In genomic region chr12:64436675-64437074, GRCm38 (mm10) we compare ENCODE assay signal across 33 mouse cellular contexts. TPM values are rescaled to one million over a fixed set of nuclear protein-coding genes. Genes with fewer than 3 reads are reported as not detected.
DNase-seq lines count a peak whose midpoint lies in the region; ATAC-seq and TF ChIP-seq lines count a peak whose summit lies in the region.
"Had no signal": no experiment of that assay in that cellular context is flagged by ENCODE, and none has a peak within 500 bp of the region (broad histone marks: within the 10 kb centered on the region; RNA-seq: fewer than 3 reads in every experiment).

No protein-coding gene starts in this region.

- no peaks in the 10 kb centered on the region for H3K9me3 ChIP-seq in heart, postnatal 0 days (replicated peaks; ENCODE audit: control insufficient read depth, low read length)
- H3K9me3 ChIP-seq in heart, embryonic 10.5 days, result no peaks in the 10 kb centered on the region
- H3K9me3 ChIP-seq in midbrain, embryonic 16.5 days (replicated peaks; ENCODE audit: control insufficient read depth, low read length, poor library complexity, severe bottlenecking), result no peaks in the 10 kb centered on the region
- H3K9me3 ChIP-seq in midbrain, embryonic 10.5 days (replicated peaks), result no peaks in the 10 kb centered on the region
- H3K9me3 ChIP-seq in stomach, postnatal 0 days (ENCODE audit: control insufficient read depth, low read length), result no peaks in the 10 kb centered on the region
- H3K9me3 ChIP-seq: embryonic facial prominence, embryonic 12.5 days; forebrain, embryonic 12.5 days; heart, embryonic 13.5 days; kidney, embryonic 15.5 days; limb, embryonic 13.5 days; liver, embryonic 12.5 days; neural tube, embryonic 12.5 days had no signal

- no peak for ATAC-seq in heart, postnatal 0 days (ENCODE audit: insufficient read depth, low read depth)
- ATAC-seq in midbrain, embryonic 16.5 days, result peak; percentile 45; the same call in 1 of the 2 replicates
- ATAC-seq in stomach, postnatal 0 days (ENCODE audit: low FRiP score, low TSS enrichment), result no peak
- ATAC-seq: activated CD4-positive, CD25-positive, alpha-beta regulatory T cell, adult 4 months; hindbrain, embryonic 16.5 days; liver, embryonic 12.5 days had no signal

- WGBS in heart, postnatal 0 days, result 35% methylated on average over 2 of the region's 2 CpGs
- WGBS in heart, embryonic 10.5 days, result 61% methylated on average over 2 of the region's 2 CpGs
- 59% methylated on average over 2 of the region's 2 CpGs for WGBS in midbrain, embryonic 16.5 days
- 71% methylated on average over 2 of the region's 2 CpGs for WGBS in midbrain, embryonic 10.5 days
- 34% methylated on average over 2 of the region's 2 CpGs for WGBS in stomach, postnatal 0 days

- no peak overlapping the region for H3K9ac ChIP-seq in heart, postnatal 0 days (replicated peaks; ENCODE audit: low read depth, low read length)
- H3K9ac ChIP-seq in midbrain, embryonic 16.5 days (ENCODE audit: low read depth, low read length), result no peak overlapping the region
- no peak overlapping the region for H3K9ac ChIP-seq in stomach, postnatal 0 days (ENCODE audit: low read length)
- H3K9ac ChIP-seq: embryonic facial prominence, embryonic 12.5 days; forebrain, embryonic 12.5 days; heart, embryonic 13.5 days; kidney, embryonic 15.5 days; limb, embryonic 13.5 days; liver, embryonic 12.5 days; neural tube, embryonic 12.5 days had no signal

- intact Hi-C loops in left cerebral cortex, adult 2 months (cut with DNase I), result no loop called here

- no peaks in the 10 kb centered on the region for H3K36me3 ChIP-seq in heart, postnatal 0 days (replicated peaks; ENCODE audit: control insufficient read depth, insufficient read depth, low read length)
- no peaks in the 10 kb centered on the region for H3K36me3 ChIP-seq in heart, embryonic 10.5 days
- H3K36me3 ChIP-seq in midbrain, embryonic 16.5 days (ENCODE audit: control insufficient read depth, insufficient read depth, low read length), result no peaks in the 10 kb centered on the region
- H3K36me3 ChIP-seq in midbrain, embryonic 10.5 days, result no peaks in the 10 kb centered on the region
- no peaks in the 10 kb centered on the region for H3K36me3 ChIP-seq in stomach, postnatal 0 days (ENCODE audit: control insufficient read depth, insufficient read depth, low read length)
- H3K36me3 ChIP-seq: embryonic facial prominence, embryonic 12.5 days; forebrain, embryonic 12.5 days; heart, embryonic 13.5 days; kidney, embryonic 15.5 days; limb, embryonic 13.5 days; liver, embryonic 12.5 days; neural tube, embryonic 12.5 days had no signal

- no peak overlapping the region for H3K4me2 ChIP-seq in heart, postnatal 0 days (ENCODE audit: low read depth, low read length)
- H3K4me2 ChIP-seq in midbrain, embryonic 16.5 days (ENCODE audit: low read length), result no peak overlapping the region
- H3K4me2 ChIP-seq in stomach, postnatal 0 days (replicated peaks; ENCODE audit: low read depth), result no peak overlapping the region
- H3K4me2 ChIP-seq: embryonic facial prominence, embryonic 12.5 days; forebrain, embryonic 12.5 days; heart, embryonic 13.5 days; kidney, embryonic 15.5 days; limb, embryonic 13.5 days; liver, embryonic 12.5 days; neural tube, embryonic 12.5 days had no signal

- DNase-seq in heart, postnatal 0 days (ENCODE audit: low spot score), result no peak
- no peak for DNase-seq in heart, embryonic 10.5 days (ENCODE audit: low spot score)
- no peak for DNase-seq in left cerebral cortex, adult 2 months (ENCODE audit: extremely low spot score in 1 of 2, low spot score in 2 of 2)
- DNase-seq in left cerebral cortex, adult 11 months (ENCODE audit: low spot score), result no peak
- no peak for DNase-seq in midbrain, embryonic 10.5 days (ENCODE audit: low spot score)
- DNase-seq in stomach, postnatal 0 days (ENCODE audit: low spot score), result no peak
- DNase-seq: adrenal gland, adult 8-10 months; cerebellum, adult 2 months; cerebellum, postnatal 25 days; gastrocnemius, postnatal 14 days; heart, adult 11 months; heart, postnatal 36 days; kidney, adult 11 months; lung, adult 18-20 months; lung, postnatal 4 days; right cerebral cortex, postnatal 25 days; spleen, adult 18-20 months had no signal

- H3K27ac ChIP-seq in heart, postnatal 0 days (ENCODE audit: low read depth), result no peak overlapping the region
- no peak overlapping the region for H3K27ac ChIP-seq in heart, embryonic 10.5 days
- no peak overlapping the region for H3K27ac ChIP-seq in left cerebral cortex, adult 2 months
- H3K27ac ChIP-seq in midbrain, embryonic 16.5 days (ENCODE audit: low read length), result no peak overlapping the region
- no peak overlapping the region for H3K27ac ChIP-seq in midbrain, embryonic 10.5 days (replicated peaks)
- no peak overlapping the region for H3K27ac ChIP-seq in stomach, postnatal 0 days (replicated peaks)
- H3K27ac ChIP-seq: embryonic facial prominence, embryonic 12.5 days; forebrain, embryonic 12.5 days; heart, embryonic 13.5 days; kidney, embryonic 15.5 days; limb, embryonic 13.5 days; liver, embryonic 12.5 days; neural tube, embryonic 12.5 days had no signal

- TF ChIP-seq EP300 in heart, postnatal 0 days (IDR thresholded peaks at IDR 0.05; ENCODE audit: low read depth), result no peak
- no peak for TF ChIP-seq EP300 in stomach, postnatal 0 days (optimal IDR thresholded peaks at IDR 0.05)

- peak; percentile 2; the same call in 1 of the 2 replicates for TF ChIP-seq CTCF in heart, postnatal 0 days (IDR thresholded peaks at IDR 0.05; ENCODE audit: low read depth)
- peak; percentile 34 for TF ChIP-seq CTCF in left cerebral cortex, adult 2 months (IDR thresholded peaks at IDR 0.05)
- TF ChIP-seq CTCF in stomach, postnatal 0 days (IDR thresholded peaks at IDR 0.05; ENCODE audit: low read depth), result no peak

- H3K27me3 ChIP-seq in heart, postnatal 0 days (ENCODE audit: control insufficient read depth, insufficient read depth, low read length), result no peaks in the 10 kb centered on the region
- H3K27me3 ChIP-seq in heart, embryonic 10.5 days (ENCODE audit: insufficient read depth, poor library complexity, severe bottlenecking), result no peaks in the 10 kb centered on the region
- no peaks in the 10 kb centered on the region for H3K27me3 ChIP-seq in midbrain, embryonic 16.5 days (ENCODE audit: control insufficient read depth, insufficient read depth, low read depth, low read length)
- H3K27me3 ChIP-seq in midbrain, embryonic 10.5 days (ENCODE audit: low read depth, poor library complexity, severe bottlenecking), result no peaks in the 10 kb centered on the region
- no peaks in the 10 kb centered on the region for H3K27me3 ChIP-seq in stomach, postnatal 0 days (ENCODE audit: control insufficient read depth, insufficient read depth, low read length)
- H3K27me3 ChIP-seq: embryonic facial prominence, embryonic 12.5 days; forebrain, embryonic 12.5 days; heart, embryonic 13.5 days; kidney, embryonic 15.5 days; limb, embryonic 13.5 days; liver, embryonic 12.5 days; neural tube, embryonic 12.5 days had no signal

- no peaks in the 10 kb centered on the region for H3K4me1 ChIP-seq in heart, postnatal 0 days (ENCODE audit: control insufficient read depth, insufficient read depth)
- H3K4me1 ChIP-seq in heart, embryonic 10.5 days, result no peaks in the 10 kb centered on the region
- no peaks in the 10 kb centered on the region for H3K4me1 ChIP-seq in midbrain, embryonic 16.5 days (ENCODE audit: control insufficient read depth, insufficient read depth, low read length)
- no peaks in the 10 kb centered on the region for H3K4me1 ChIP-seq in midbrain, embryonic 10.5 days
- no peaks in the 10 kb centered on the region for H3K4me1 ChIP-seq in stomach, postnatal 0 days (replicated peaks; ENCODE audit: control insufficient read depth, insufficient read depth)
- H3K4me1 ChIP-seq: embryonic facial prominence, embryonic 12.5 days; forebrain, embryonic 12.5 days; heart, embryonic 13.5 days; kidney, embryonic 15.5 days; limb, embryonic 13.5 days; liver, embryonic 12.5 days; neural tube, embryonic 12.5 days had no signal

- no peak overlapping the region for H3K4me3 ChIP-seq in heart, postnatal 0 days (ENCODE audit: low read depth, low read length)
- no peak overlapping the region for H3K4me3 ChIP-seq in heart, embryonic 10.5 days
- no peak overlapping the region for H3K4me3 ChIP-seq in left cerebral cortex, adult 2 months
- no peak overlapping the region for H3K4me3 ChIP-seq in midbrain, embryonic 16.5 days (ENCODE audit: low read depth, low read length)
- no peak overlapping the region for H3K4me3 ChIP-seq in midbrain, embryonic 10.5 days
- no peak overlapping the region for H3K4me3 ChIP-seq in stomach, postnatal 0 days (ENCODE audit: low read depth, low read length)
- H3K4me3 ChIP-seq: embryonic facial prominence, embryonic 12.5 days; forebrain, embryonic 12.5 days; heart, embryonic 13.5 days; kidney, embryonic 15.5 days; limb, embryonic 13.5 days; liver, embryonic 12.5 days; neural tube, embryonic 12.5 days had no signal

RNA-seq across cellular contexts. Expression of gene Fscb, which starts 37.8 kb away (rescaled TPM):
- not detected in 2 replicates for total RNA-seq in heart, postnatal 0 days (2014; rRNA removed; ENCODE audit: low replicate concordance)
- polyA plus RNA-seq in heart, postnatal 0 days (2015; fragmentation: Nextera tagmentation; extraction: Ambion mirVana), result not detected in 2 replicates
- not detected in 2 replicates for polyA plus RNA-seq in heart, embryonic 10.5 days (2016; fragmentation: Nextera tagmentation; extraction: Ambion mirVana)
- not detected for total RNA-seq in left cerebral cortex, adult 2 months (2021)
- not detected in 2 replicates for polyA plus RNA-seq in midbrain, embryonic 16.5 days (2015; fragmentation: Nextera tagmentation; extraction: Ambion mirVana)
- not detected in 2 replicates for polyA plus RNA-seq in midbrain, embryonic 10.5 days (2016; fragmentation: Nextera tagmentation; extraction: Ambion mirVana)
- not detected in 2 replicates for polyA plus RNA-seq in stomach, postnatal 0 days (2015; fragmentation: Nextera tagmentation; extraction: Ambion mirVana)
- total RNA-seq: adrenal gland, adult 8-10 months; gastrocnemius, postnatal 14 days; heart, postnatal 36 days; layer of hippocampus, postnatal 14 days; left cerebral cortex, postnatal 25 days; megakaryocyte-erythroid progenitor cell, adult 5-6 weeks had no signal
- polyA plus RNA-seq: activated CD4-positive, CD25-positive, alpha-beta regulatory T cell, adult 4 months; C2C12; cerebellum, adult 2 months; embryonic facial prominence, embryonic 12.5 days; forebrain, embryonic 12.5 days; heart, embryonic 13.5 days; hindbrain, embryonic 16.5 days; kidney, embryonic 15.5 days; large intestine, adult 2 months; limb, embryonic 13.5 days; liver, embryonic 12.5 days; neural tube, embryonic 12.5 days; urinary bladder, adult 2 months had no signal
